Mouse (Mus musculus): ENCODE data around the gene Lmx1b. TPM values are rescaled to one million over a fixed set of nuclear protein-coding genes. Genes with fewer than 3 reads are reported as not detected.

Gene Lmx1b
- polyA plus RNA-seq, 1 experiment from 2014 or later: 7.7 TPM

GRCm38 (mm10) chr2:33640978-33641858 is 907 bp upstream of the Lmx1b start:
- no peaks in the 10 kb centered on the region for H3K36me3 ChIP-seq
- H3K4me3 ChIP-seq: peak overlapping the region; percentile 57
- 1% methylated on average over 56 of the region's 56 CpGs for WGBS
- H3K9me3 ChIP-seq: no peaks in the 10 kb centered on the region
- DNase-seq (ENCODE audit: low spot score): peak; percentile 85
- H3K27ac ChIP-seq: peak overlapping the region; percentile 85
- peaks cover 100% of the 10 kb centered on the region for H3K27me3 ChIP-seq (ENCODE audit: insufficient read depth, poor library complexity, severe bottlenecking)
- peaks cover 85% of the 10 kb centered on the region for H3K4me1 ChIP-seq (replicated peaks)

- Histone ChIP-seq H3K36me3 (no peaks in the 10 kb centered on the region), H3K27ac (peak overlapping the region; percentile 85)
- DNase-seq (ENCODE audit: low spot score): peak; percentile 75
Measured at GRCm38 (mm10) chr2:33639301-33640170, 775 bp downstream of the Lmx1b start.

GRCm38 (mm10) chr2:33638141-33638733 is 2.1 kb downstream of the Lmx1b start:
- Histone ChIP-seq H3K4me3 (peak overlapping the region; percentile 57), H3K9me3 (no peaks in the 10 kb centered on the region), H3K27me3 (ENCODE audit: insufficient read depth, poor library complexity, severe bottlenecking) (peaks cover 100% of the 10 kb centered on the region), H3K36me3 (no peaks in the 10 kb centered on the region), H3K27ac (peak overlapping the region; percentile 85; the same call in 1 of the 2 replicates), H3K4me1 (replicated peaks) (peaks cover 83% of the 10 kb centered on the region)
- peak; percentile 41 for DNase-seq (ENCODE audit: low spot score)
- WGBS: 15% methylated on average over 6 of the region's 6 CpGs

More at GRCm38 (mm10) chr2:33639301-33640170, 775 bp downstream of the Lmx1b start:
- Histone ChIP-seq H3K9me3 (no peaks in the 10 kb centered on the region), H3K4me3 (peak overlapping the region; percentile 57), H3K27me3 (ENCODE audit: insufficient read depth, poor library complexity, severe bottlenecking) (peaks cover 100% of the 10 kb centered on the region), H3K4me1 (replicated peaks) (peaks cover 86% of the 10 kb centered on the region)
- WGBS: under 1% methylated on average over 71 of the region's 71 CpGs

GRCm38 (mm10) chr2:33637288-33637687 is 3.0 kb downstream of the Lmx1b start:
- Histone ChIP-seq H3K27ac (0 out of 2 replicates have a peak overlapping the region, but pooled peaks have one; percentile 3), H3K9me3 (no peaks in the 10 kb centered on the region), H3K27me3 (ENCODE audit: insufficient read depth, poor library complexity, severe bottlenecking) (peaks cover 100% of the 10 kb centered on the region), H3K36me3 (no peaks in the 10 kb centered on the region), H3K4me1 (replicated peaks) (peaks cover 81% of the 10 kb centered on the region), H3K4me3 (peak overlapping the region; percentile 57)
- WGBS: 2% methylated on average over 7 of the region's 7 CpGs
- peak; percentile 42 for DNase-seq (ENCODE audit: low spot score)

GRCm38 (mm10) chr2:33636628-33637188 is 3.6 kb downstream of the Lmx1b start:
- Histone ChIP-seq H3K9me3 (no peaks in the 10 kb centered on the region), H3K4me1 (replicated peaks) (peaks cover 81% of the 10 kb centered on the region), H3K36me3 (no peaks in the 10 kb centered on the region), H3K4me3 (peak overlapping the region; percentile 57), H3K27ac (peak overlapping the region; percentile 69; the same call in 1 of the 2 replicates), H3K27me3 (ENCODE audit: insufficient read depth, poor library complexity, severe bottlenecking) (peaks cover 100% of the 10 kb centered on the region)
- peak; percentile 52 for DNase-seq (ENCODE audit: low spot score)
- WGBS: under 1% methylated on average over 26 of the region's 26 CpGs

GRCm38 (mm10) chr2:33636117-33636521 is 4.2 kb downstream of the Lmx1b start:
- WGBS: under 1% methylated on average over 21 of the region's 21 CpGs
- peaks cover 100% of the 10 kb centered on the region for H3K27me3 ChIP-seq (ENCODE audit: insufficient read depth, poor library complexity, severe bottlenecking)
- no peaks in the 10 kb centered on the region for H3K36me3 ChIP-seq
- DNase-seq (ENCODE audit: low spot score): peak; percentile 56
- no peaks in the 10 kb centered on the region for H3K9me3 ChIP-seq
- peaks cover 81% of the 10 kb centered on the region for H3K4me1 ChIP-seq (replicated peaks)
- peak overlapping the region; percentile 57 for H3K4me3 ChIP-seq
- peak overlapping the region; percentile 69 for H3K27ac ChIP-seq

GRCm38 (mm10) chr2:33635323-33636116 is 4.8 kb downstream of the Lmx1b start:
- peaks cover 82% of the 10 kb centered on the region for H3K4me1 ChIP-seq (replicated peaks)
- no peak for DNase-seq (ENCODE audit: low spot score)
- peak overlapping the region; percentile 69 for H3K27ac ChIP-seq

GRCm38 (mm10) chr2:33634481-33635090 is 5.7 kb downstream of the Lmx1b start:
- Histone ChIP-seq H3K4me1 (replicated peaks) (peaks cover 84% of the 10 kb centered on the region), H3K27ac (0 out of 2 replicates have a peak overlapping the region, but pooled peaks have one; percentile 69), H3K4me3 (no peak overlapping the region), H3K27me3 (ENCODE audit: insufficient read depth, poor library complexity, severe bottlenecking) (peaks cover 100% of the 10 kb centered on the region), H3K36me3 (no peaks in the 10 kb centered on the region), H3K9me3 (no peaks in the 10 kb centered on the region)
- no peak for DNase-seq (ENCODE audit: low spot score)
- WGBS: 23% methylated on average over 4 of the region's 4 CpGs

More at GRCm38 (mm10) chr2:33635323-33636116, 4.8 kb downstream of the Lmx1b start:
- Histone ChIP-seq H3K9me3 (no peaks in the 10 kb centered on the region), H3K27me3 (ENCODE audit: insufficient read depth, poor library complexity, severe bottlenecking) (peaks cover 100% of the 10 kb centered on the region), H3K4me3 (peak overlapping the region; percentile 57), H3K36me3 (no peaks in the 10 kb centered on the region)
- WGBS: 3% methylated on average over 19 of the region's 19 CpGs

- WGBS: 8% methylated on average over 5 of the region's 5 CpGs
- H3K4me1 ChIP-seq (replicated peaks): peaks cover 84% of the 10 kb centered on the region
- no peak for DNase-seq (ENCODE audit: low spot score)
- no peak overlapping the region for H3K27ac ChIP-seq
- H3K27me3 ChIP-seq (ENCODE audit: insufficient read depth, poor library complexity, severe bottlenecking): peaks cover 100% of the 10 kb centered on the region
- no peak overlapping the region for H3K4me3 ChIP-seq
- H3K36me3 ChIP-seq: no peaks in the 10 kb centered on the region
- H3K9me3 ChIP-seq: no peaks in the 10 kb centered on the region
Measured at GRCm38 (mm10) chr2:33633955-33634354, 6.4 kb downstream of the Lmx1b start.

GRCm38 (mm10) chr2:33633237-33633636 is 7.1 kb downstream of the Lmx1b start:
- Histone ChIP-seq H3K27me3 (ENCODE audit: insufficient read depth, poor library complexity, severe bottlenecking) (peaks cover 100% of the 10 kb centered on the region), H3K36me3 (no peaks in the 10 kb centered on the region), H3K4me3 (no peak overlapping the region), H3K4me1 (replicated peaks) (peaks cover 89% of the 10 kb centered on the region), H3K9me3 (no peaks in the 10 kb centered on the region), H3K27ac (0 out of 2 replicates have a peak overlapping the region, but pooled peaks have one; percentile 23)
- no peak for DNase-seq (ENCODE audit: low spot score)
- WGBS: 2% methylated on average over 5 of the region's 5 CpGs

- H3K27me3 ChIP-seq (ENCODE audit: insufficient read depth, poor library complexity, severe bottlenecking): peaks cover 100% of the 10 kb centered on the region
- no peak for DNase-seq (ENCODE audit: low spot score)
- peaks cover 93% of the 10 kb centered on the region for H3K4me1 ChIP-seq (replicated peaks)
- 11% methylated on average over 5 of the region's 5 CpGs for WGBS
- H3K4me3 ChIP-seq: peak overlapping the region; percentile 42; the same call in 1 of the 2 replicates
- H3K9me3 ChIP-seq: no peaks in the 10 kb centered on the region
- no peaks in the 10 kb centered on the region for H3K36me3 ChIP-seq
- H3K27ac ChIP-seq: 0 out of 2 replicates have a peak overlapping the region, but pooled peaks have one; percentile 12
Measured at GRCm38 (mm10) chr2:33632551-33633059, 7.7 kb downstream of the Lmx1b start.

Measured in hindbrain, embryonic 10.5 days (tissue).